Comparison of ENCODE assay signal across 8 mouse cellular contexts in genomic region chr13:101991729-101992128, GRCm38 (mm10).
"Had no signal": no experiment of that assay in that cellular context is flagged by ENCODE, and none has a peak within 500 bp of the region (broad histone marks: within the 10 kb centered on the region; RNA-seq: fewer than 3 reads in every experiment).

No protein-coding gene starts in this region.

- DNase-seq: kidney, postnatal 25 days; layer of hippocampus, adult 9-11 months; liver; lung, adult 2 months; lung, postnatal 4 days; midbrain, embryonic 14.5 days; thymus, adult 18-20 months; thymus, postnatal 36 days had no signal
